Mouse (Mus musculus) retina, adult 2 months (tissue): ENCODE results near the gene Elovl5.

ENCODE experiments used
- DNase-seq: peaks from one replicate; pipeline ENCODE4 v3.0.0-alpha.2; 2012; ENCODE audit warnings: low read depth, low spot score

Gene Elovl5

GRCm38 (mm10) chr9:77917074-77917621 is at the start of gene Elovl5:
Elovl5 (plus strand) TSS chr9:77917364.
- peak; percentile 65 for DNase-seq

- DNase-seq: no peak
Observed at GRCm38 (mm10) chr9:77891501-77891900, 25.7 kb upstream of the Elovl5 start.

- DNase-seq: no peak
Observed at GRCm38 (mm10) chr9:77898551-77898950, 18.6 kb upstream of the Elovl5 start.

GRCm38 (mm10) chr9:77904133-77904532 is 13.0 kb upstream of the Elovl5 start:
- DNase-seq: no peak

- DNase-seq: no peak
Observed at GRCm38 (mm10) chr9:77909572-77910269, 7.4 kb upstream of the Elovl5 start.

GRCm38 (mm10) chr9:77910270-77911240 is 6.6 kb upstream of the Elovl5 start:
- DNase-seq: peak; percentile 51

GRCm38 (mm10) chr9:77911508-77912229 is 5.5 kb upstream of the Elovl5 start:
- DNase-seq: no peak

GRCm38 (mm10) chr9:77912246-77912645 is 4.9 kb upstream of the Elovl5 start:
- no peak for DNase-seq

GRCm38 (mm10) chr9:77914616-77915015 is 2.5 kb upstream of the Elovl5 start:
- no peak for DNase-seq

GRCm38 (mm10) chr9:77915791-77916190 is 1.4 kb upstream of the Elovl5 start:
- no peak for DNase-seq

- no peak for DNase-seq
Observed at GRCm38 (mm10) chr9:77917622-77918131, 513 bp downstream of the Elovl5 start.

GRCm38 (mm10) chr9:77918211-77918610 is 1.0 kb downstream of the Elovl5 start:
- DNase-seq: no peak

- DNase-seq: no peak
Observed at GRCm38 (mm10) chr9:77918961-77919670, 2.0 kb downstream of the Elovl5 start.

GRCm38 (mm10) chr9:77920481-77920880 is 3.3 kb downstream of the Elovl5 start:
- DNase-seq: no peak

GRCm38 (mm10) chr9:77921366-77922260 is 4.4 kb downstream of the Elovl5 start:
- no peak for DNase-seq

- DNase-seq: no peak
Observed at GRCm38 (mm10) chr9:77923774-77924173, 6.6 kb downstream of the Elovl5 start.

GRCm38 (mm10) chr9:77924199-77924598 is 7.0 kb downstream of the Elovl5 start:
- no peak for DNase-seq

GRCm38 (mm10) chr9:77926151-77926550 is 9.0 kb downstream of the Elovl5 start:
- DNase-seq: no peak

GRCm38 (mm10) chr9:77926911-77927310 is 9.7 kb downstream of the Elovl5 start:
- no peak for DNase-seq

- no peak for DNase-seq
Observed at GRCm38 (mm10) chr9:77927431-77927830, 10.3 kb downstream of the Elovl5 start.
